Mouse (Mus musculus) ovary, adult 18-20 months (tissue): ENCODE measurements around the gene Sfswap.

Experiments used
- DNase-seq: peaks from one replicate; pipeline ENCODE4 v3.0.0; 2022; ENCODE audit warnings: low spot score, mixed read lengths

Gene Sfswap

GRCm38 (mm10) chr5:129529571-129529970, 28.6 kb downstream of the Sfswap start:
- no peak for DNase-seq

GRCm38 (mm10) chr5:129533731-129534130, 32.7 kb downstream of the Sfswap start:
- no peak for DNase-seq

DNA sequence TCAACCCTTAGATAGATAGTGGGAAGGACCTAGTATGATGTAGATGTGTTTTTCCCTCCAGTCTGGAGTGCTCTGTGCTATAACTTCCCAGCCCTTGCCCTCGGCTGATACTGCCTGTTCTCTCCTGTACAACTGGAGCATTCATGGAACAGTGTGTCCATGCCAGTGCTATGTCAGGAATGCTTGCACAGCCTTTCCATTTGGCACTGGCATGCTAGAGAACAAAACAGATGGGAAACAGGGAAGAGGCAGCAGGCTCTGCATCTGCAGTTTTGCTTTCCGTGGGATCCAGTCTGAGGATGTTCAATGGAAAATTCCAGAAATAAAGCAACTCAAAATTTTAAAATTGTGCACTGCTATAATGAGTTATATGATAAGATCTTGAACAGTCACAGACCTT, 33.5 kb downstream of the Sfswap start:
- DNase-seq, result no peak

- DNase-seq, result no peak
Observed at GRCm38 (mm10) chr5:129535021-129535420, 34.0 kb downstream of the Sfswap start.

DNA sequence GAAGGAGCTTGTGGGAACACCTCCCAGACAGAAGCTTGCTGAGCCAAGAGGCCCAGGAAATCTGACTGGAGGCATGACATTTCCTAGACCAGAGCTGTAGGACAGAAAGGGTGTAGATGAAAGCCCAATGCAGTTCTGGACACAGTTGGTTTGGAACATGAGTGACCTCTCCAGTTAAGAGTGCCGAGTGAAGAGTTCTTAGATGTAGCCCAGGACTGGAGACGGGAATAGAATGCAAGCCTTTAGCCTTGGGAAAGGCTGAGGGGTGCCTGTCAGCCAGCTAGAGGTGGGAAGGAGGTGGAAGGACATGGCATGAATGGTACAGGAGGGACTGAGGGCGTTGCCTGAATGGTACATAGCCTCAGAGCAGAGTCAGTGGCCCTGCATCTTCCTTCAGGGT, 34.4 kb downstream of the Sfswap start:
- DNase-seq, result no peak

DNA sequence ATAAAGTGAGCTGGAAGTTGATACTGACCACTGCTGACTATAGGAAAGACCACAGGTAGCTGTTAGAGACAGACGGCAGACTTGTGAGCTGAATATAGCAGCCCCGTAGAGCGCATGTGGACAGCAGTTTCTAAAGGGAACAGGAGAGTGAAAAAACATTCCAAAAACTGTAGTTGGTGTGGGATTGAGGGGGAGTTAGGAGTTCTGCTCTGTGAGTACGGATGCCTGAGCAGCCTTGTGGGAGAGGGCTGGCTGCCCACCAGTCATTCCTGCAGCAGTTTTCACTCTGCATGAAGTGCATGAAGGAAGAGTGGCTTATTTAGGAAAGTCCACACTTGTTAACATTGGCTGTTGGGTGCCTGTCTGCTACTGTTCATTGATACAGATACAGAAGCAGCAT, 37.8 kb downstream of the Sfswap start:
- DNase-seq, result no peak

DNA sequence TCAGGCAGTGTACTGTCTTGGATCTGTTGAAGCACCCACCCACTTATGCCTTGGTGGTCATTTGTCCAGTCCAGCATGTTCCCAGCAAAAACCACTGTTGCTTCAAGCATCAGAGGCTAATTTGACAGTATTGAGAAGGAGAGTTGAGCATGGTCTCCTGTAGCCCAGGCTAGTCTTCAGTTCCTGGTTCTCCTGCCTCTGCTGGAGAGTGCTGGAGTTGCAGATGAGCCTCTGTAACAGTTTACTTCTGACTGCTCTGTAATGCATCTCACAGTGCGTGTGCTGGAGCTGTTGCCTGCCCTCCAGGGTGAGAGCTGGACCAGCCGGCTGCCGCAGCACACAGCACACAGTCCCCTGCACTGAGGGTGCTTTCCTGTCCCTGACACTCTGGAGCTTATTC, 41.2 kb downstream of the Sfswap start:
- no peak for DNase-seq

GRCm38 (mm10) chr5:129545787-129546186, 44.8 kb downstream of the Sfswap start:
- DNase-seq, result no peak

DNA sequence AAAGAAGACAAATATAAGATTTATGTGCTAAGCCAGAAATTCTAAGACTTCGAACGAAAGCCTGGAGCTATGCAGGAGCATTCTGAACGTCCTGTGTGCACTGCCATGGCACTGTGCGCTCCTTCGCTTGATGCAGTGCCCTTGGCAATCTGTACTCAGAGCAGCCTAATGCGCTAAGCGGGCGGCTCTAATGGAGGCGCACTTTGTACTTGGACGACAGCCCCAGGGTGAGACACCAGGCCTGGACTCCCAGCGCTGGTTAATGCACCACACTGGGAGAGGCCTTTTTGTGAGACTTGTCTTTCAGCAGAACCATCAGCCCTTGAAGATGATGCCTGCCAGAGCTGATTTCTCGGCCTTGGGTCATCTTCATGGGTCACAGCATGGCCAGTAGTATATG, 48.7 kb downstream of the Sfswap start:
- DNase-seq, result no peak

- DNase-seq, result no peak
Observed at GRCm38 (mm10) chr5:129550790-129551189, 49.8 kb downstream of the Sfswap start.

- no peak for DNase-seq
Observed at GRCm38 (mm10) chr5:129551991-129552390, 51.0 kb downstream of the Sfswap start.

GRCm38 (mm10) chr5:129553642-129554041, 52.6 kb downstream of the Sfswap start:
- DNase-seq, result no peak

GRCm38 (mm10) chr5:129558591-129558990, 57.6 kb downstream of the Sfswap start:
- DNase-seq, result no peak

- DNase-seq, result no peak
Observed at GRCm38 (mm10) chr5:129559283-129559682, 58.3 kb downstream of the Sfswap start.

DNA sequence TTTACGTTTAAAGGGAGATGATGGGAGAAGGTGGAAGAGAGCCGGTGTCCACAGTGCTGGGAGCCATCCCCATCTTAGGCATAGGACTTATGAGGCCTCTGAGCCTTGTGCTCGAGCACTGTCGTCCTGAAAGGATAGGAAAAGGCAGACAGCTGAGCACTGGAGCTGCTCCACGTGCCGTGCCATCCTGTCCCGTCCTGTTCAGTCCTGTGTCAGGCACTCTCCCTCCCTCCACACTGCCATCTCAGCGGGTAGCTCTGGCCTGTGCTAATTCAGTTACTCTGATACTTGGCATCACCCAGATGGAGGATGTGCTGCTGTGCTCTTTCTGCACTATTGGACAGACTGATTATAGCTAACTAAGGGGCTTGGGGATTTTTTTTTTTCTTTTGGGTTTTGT, 61.3 kb downstream of the Sfswap start:
- DNase-seq, result no peak

GRCm38 (mm10) chr5:129568596-129568995, 67.6 kb downstream of the Sfswap start:
- no peak for DNase-seq

DNA sequence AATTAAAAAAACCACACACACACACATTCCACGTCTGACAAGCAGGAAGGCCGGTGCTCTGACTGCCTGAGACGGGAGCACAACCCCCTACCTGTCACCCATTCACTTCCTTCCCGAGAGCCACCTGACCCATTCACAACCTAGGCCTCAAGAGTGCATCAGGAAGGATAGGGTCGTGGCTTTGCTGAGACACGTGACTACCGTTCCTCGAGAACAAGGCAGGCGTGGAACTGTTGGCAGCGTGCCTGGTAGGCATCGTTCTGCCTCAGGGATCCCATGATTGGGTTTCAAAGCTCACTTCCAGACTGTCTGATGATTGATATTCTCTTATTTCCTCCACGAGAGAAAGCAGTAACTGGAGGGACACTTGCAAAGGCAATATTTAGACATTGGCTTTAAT, 77.2 kb downstream of the Sfswap start:
- DNase-seq, result no peak

GRCm38 (mm10) chr5:129580046-129580445, 79.0 kb downstream of the Sfswap start:
- DNase-seq, result no peak

- DNase-seq, result no peak
Observed at GRCm38 (mm10) chr5:129580572-129580971, 79.6 kb downstream of the Sfswap start.

GRCm38 (mm10) chr5:129581015-129581414, 80.0 kb downstream of the Sfswap start:
- no peak for DNase-seq

GRCm38 (mm10) chr5:129583331-129583730, 82.3 kb downstream of the Sfswap start:
- DNase-seq, result no peak

DNA sequence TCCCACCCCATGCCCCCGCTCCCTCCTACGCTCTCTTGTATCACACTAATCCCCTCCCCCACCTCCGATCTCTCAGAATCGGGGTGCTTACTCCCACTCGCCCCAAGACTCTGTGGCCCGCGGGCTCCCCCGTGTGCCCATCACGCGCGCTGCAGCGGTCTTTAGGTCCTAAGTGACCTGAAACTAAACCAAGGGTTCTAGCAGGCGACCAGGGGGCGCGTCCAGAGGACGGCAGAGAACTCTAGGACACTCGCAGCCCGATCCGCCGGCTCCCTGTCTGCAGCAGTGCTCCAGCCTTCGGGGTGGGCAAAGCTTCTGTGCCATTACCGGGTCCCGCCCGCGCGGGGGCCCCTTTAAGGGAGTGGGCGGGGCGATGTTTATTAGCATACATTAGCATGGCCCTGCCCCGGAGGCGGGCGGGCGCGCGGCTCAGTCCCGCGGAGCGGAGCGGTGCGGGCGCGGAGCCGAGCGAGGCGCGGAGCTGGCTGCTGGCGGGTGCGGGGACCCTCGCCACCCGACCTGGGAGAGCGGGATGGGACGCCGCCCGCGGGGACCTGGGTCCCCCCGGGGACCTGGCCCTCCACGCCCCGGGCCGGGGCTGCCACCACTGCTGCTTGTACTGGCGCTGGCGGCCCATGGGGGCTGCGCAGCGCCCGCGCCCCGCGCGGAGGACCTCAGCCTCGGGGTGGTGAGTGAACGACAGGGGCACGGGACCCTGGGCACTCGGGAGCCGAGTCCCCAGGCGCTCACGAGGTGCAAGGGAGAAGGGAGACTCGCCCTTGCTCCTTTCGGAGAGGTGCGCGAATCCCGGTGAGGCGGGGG, 83.0 kb downstream of the Sfswap start, which contains the start of gene Mmp17:
TSS of gene Mmp17 (plus strand) at position 409 of the 822 bp plus-strand sequence.
- DNase-seq, result peak; percentile 69

DNA sequence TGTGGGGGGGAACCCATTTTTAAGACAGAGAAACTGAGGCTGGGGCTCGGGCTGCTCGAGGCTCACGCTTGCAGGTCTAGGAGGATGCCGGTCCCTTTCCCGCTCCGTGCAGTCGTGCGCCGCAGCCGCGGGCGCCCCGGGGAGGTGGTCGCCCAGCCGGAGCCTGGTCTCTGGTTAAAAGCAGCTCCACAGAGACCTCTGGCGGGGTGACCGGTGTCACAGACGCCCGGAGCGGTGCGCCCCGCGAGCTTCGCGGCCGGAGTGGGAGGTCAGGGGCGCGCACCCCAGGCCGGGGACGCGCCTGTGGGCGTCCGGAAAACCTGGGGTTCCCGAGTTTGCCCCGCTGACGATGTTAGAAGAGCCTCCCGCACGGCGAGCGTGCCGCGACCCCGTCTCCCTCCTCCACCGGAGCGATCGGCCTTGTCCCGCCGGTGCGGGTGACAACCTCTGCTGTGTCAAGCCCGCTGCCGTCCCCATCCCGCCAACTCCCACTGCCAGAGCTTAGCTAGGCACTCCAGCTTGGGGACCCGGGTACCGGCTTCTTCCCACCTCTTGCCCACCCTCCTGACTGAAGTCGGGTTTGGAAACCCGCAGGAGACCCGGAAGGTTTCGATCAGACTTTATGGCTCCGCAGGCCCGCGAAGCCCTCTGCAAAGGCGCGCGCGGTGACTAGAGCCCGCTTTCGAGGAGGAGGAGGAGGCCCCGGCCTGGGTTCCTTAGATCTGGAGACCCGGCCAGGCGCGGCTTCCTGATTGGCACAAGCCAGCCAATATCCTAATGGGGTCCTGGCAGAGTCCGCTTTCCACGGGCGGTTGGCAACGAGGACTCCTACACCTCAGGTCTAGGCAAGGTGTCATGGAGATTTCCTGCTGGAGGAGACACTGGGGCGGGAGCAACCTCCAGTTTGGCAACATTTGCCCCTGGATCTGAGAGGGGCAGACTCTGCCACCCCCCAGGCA, 83.8 kb downstream of the Sfswap start:
- DNase-seq, result no peak
